Mouse (Mus musculus): Measurements from ENCODE around the gene Plac1. TPM values are rescaled to one million over a fixed set of nuclear protein-coding genes. Genes with fewer than 3 reads are reported as not detected.
A peak's percentile ranks its signal among the peaks of the same experiment; 100 is the strongest.

The Plac1 gene
- total and polyA plus RNA-seq, 2 experiments from 2014 or later = 1.9 TPM; not detected in 1

DNA sequence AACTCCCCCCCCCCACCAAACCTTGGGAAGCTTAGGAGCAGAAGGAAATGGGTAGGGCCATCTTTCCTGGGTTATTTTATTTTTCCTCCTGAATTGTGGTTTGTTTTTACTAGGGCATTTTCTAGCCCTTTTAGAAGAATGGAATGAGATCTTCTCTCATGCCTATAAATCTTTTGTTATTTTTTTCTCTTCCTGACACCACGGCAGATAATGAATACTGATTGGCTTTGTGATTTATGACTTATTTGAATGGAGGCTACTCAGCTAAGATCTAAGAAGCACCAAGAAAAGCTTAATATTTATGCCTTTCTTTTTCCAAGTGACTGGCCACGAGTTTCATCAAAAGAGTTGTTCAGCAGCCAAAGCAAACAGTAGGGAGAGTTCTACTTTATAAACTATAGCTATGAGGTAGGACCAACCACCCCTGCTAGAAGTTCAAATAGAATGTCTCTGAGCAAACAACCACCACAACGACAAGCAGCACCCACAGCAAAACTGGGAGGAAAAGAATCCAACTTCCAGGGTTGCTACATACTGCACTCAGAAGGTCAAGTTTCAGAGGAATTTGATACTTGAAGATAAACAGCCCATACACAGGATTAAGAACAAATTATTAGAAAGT is 35.1 kb downstream of the Plac1 start:
- H3K4me3 ChIP-seq (ENCODE audit: low read depth, low read length) = no peak overlapping the region
- 45% methylated on average over 3 of the region's 3 CpGs for WGBS
- no peaks in the 10 kb centered on the region for H3K36me3 ChIP-seq (replicated peaks; ENCODE audit: control insufficient read depth, insufficient read depth, low read length)
- H3K27ac ChIP-seq (ENCODE audit: low read depth) = no peak overlapping the region
- H3K9ac ChIP-seq (replicated peaks; ENCODE audit: low read depth, low read length) = no peak overlapping the region
- no peaks in the 10 kb centered on the region for H3K9me3 ChIP-seq (replicated peaks; ENCODE audit: control insufficient read depth, low read length)
- H3K27me3 ChIP-seq (ENCODE audit: control insufficient read depth, insufficient read depth, low read length) = no peaks in the 10 kb centered on the region
- no peak for TF ChIP-seq CTCF (IDR thresholded peaks at IDR 0.05; ENCODE audit: low read depth)
- TF ChIP-seq EP300 (IDR thresholded peaks at IDR 0.05; ENCODE audit: low read depth) = no peak
- H3K4me1 ChIP-seq (ENCODE audit: control insufficient read depth, insufficient read depth) = peaks cover 9% of the 10 kb centered on the region; the same call in 1 of the 2 replicates
- no peak overlapping the region for H3K4me2 ChIP-seq (ENCODE audit: low read depth, low read length)
- ATAC-seq (ENCODE audit: insufficient read depth, low read depth) (no peak), DNase-seq (ENCODE audit: low spot score) (no peak)

DNA sequence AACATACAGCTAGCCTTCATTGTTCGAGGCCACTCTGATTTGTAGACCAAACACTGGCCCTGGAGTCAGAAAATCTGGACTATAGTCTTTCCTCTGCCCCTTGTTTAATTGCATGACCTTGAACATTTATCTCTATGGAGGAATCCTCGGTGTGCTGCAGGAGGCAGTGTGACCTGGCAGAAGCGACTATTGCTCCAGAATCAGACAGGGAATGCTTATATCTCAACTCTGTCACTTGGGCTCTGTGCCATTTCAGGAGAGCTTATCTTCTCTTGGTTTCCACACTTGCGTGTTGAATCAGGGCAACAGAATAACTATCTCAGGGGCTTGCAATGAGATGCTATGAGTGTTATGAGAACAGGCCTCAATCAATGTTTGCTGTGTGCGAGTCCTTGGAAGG is 38.3 kb downstream of the Plac1 start:
- Histone ChIP-seq H3K4me2 (ENCODE audit: low read depth, low read length) (no peak overlapping the region), H3K27me3 (ENCODE audit: control insufficient read depth, insufficient read depth, low read length) (no peaks in the 10 kb centered on the region), H3K4me3 (ENCODE audit: low read depth, low read length) (no peak overlapping the region), H3K4me1 (ENCODE audit: control insufficient read depth, insufficient read depth) (no peaks in the 10 kb centered on the region), H3K36me3 (replicated peaks; ENCODE audit: control insufficient read depth, insufficient read depth, low read length) (no peaks in the 10 kb centered on the region), H3K9me3 (replicated peaks; ENCODE audit: control insufficient read depth, low read length) (no peaks in the 10 kb centered on the region), H3K9ac (replicated peaks; ENCODE audit: low read depth, low read length) (no peak overlapping the region), H3K27ac (ENCODE audit: low read depth) (0 out of 2 replicates have a peak overlapping the region, but pooled peaks have one; percentile 28)
- WGBS = 36% methylated on average over 5 of the region's 5 CpGs
- DNase-seq (ENCODE audit: low spot score) (no peak), ATAC-seq (ENCODE audit: insufficient read depth, low read depth) (no peak)
- no peak for TF ChIP-seq CTCF (IDR thresholded peaks at IDR 0.05; ENCODE audit: low read depth)
- no peak for TF ChIP-seq EP300 (IDR thresholded peaks at IDR 0.05; ENCODE audit: low read depth)

- no peaks in the 10 kb centered on the region for H3K36me3 ChIP-seq (replicated peaks; ENCODE audit: control insufficient read depth, insufficient read depth, low read length)
- DNase-seq (ENCODE audit: low spot score) (peak; percentile 63), ATAC-seq (ENCODE audit: insufficient read depth, low read depth) (peak; percentile 97)
- WGBS = 37% methylated on average over 4 of the region's 4 CpGs
- H3K4me3 ChIP-seq (ENCODE audit: low read depth, low read length) = no peak overlapping the region
- H3K9me3 ChIP-seq (replicated peaks; ENCODE audit: control insufficient read depth, low read length) = no peaks in the 10 kb centered on the region
- no peak for TF ChIP-seq CTCF (IDR thresholded peaks at IDR 0.05; ENCODE audit: low read depth)
- TF ChIP-seq EP300 (IDR thresholded peaks at IDR 0.05; ENCODE audit: low read depth) = peak; percentile 81
- peak overlapping the region; percentile 79 for H3K27ac ChIP-seq (ENCODE audit: low read depth)
- no peak overlapping the region for H3K9ac ChIP-seq (replicated peaks; ENCODE audit: low read depth, low read length)
- no peaks in the 10 kb centered on the region for H3K27me3 ChIP-seq (ENCODE audit: control insufficient read depth, insufficient read depth, low read length)
- H3K4me2 ChIP-seq (ENCODE audit: low read depth, low read length) = no peak overlapping the region
- no peaks in the 10 kb centered on the region for H3K4me1 ChIP-seq (ENCODE audit: control insufficient read depth, insufficient read depth)
These were observed 42.2 kb downstream of the Plac1 start for GRCm38 (mm10) chrX:53197681-53198080.

DNA sequence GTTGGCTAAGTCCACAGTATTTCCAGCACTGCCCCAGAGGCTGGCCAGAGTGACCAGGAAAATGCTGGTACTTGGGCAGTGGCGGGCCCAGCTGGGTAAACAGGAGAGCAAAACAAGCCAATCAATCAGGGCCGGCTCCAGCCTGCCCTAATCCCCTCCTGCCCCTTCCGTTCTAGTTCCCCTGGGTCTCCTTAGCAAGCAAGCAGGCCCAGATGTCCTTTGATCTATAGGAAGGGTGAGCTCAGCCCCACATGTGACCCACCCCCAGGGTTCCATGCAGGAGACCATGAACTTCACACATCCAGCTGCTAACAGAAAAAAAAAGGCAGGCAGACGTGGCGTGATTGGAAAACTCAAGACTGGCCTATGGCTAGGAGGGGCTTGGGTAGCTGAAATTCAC is 43.5 kb downstream of the Plac1 start:
- no peak overlapping the region for H3K4me3 ChIP-seq (ENCODE audit: low read depth, low read length)
- ATAC-seq (ENCODE audit: insufficient read depth, low read depth) = no peak
- no peak overlapping the region for H3K4me2 ChIP-seq (ENCODE audit: low read depth, low read length)
- H3K27ac ChIP-seq (ENCODE audit: low read depth) = no peak overlapping the region
- H3K4me1 ChIP-seq (ENCODE audit: control insufficient read depth, insufficient read depth) = no peaks in the 10 kb centered on the region
- DNase-seq (ENCODE audit: low spot score) = no peak
- H3K36me3 ChIP-seq (replicated peaks; ENCODE audit: control insufficient read depth, insufficient read depth, low read length) = no peaks in the 10 kb centered on the region
- 63% methylated on average over 5 of the region's 5 CpGs for WGBS
- no peaks in the 10 kb centered on the region for H3K9me3 ChIP-seq (replicated peaks; ENCODE audit: control insufficient read depth, low read length)
- no peak for TF ChIP-seq EP300 (IDR thresholded peaks at IDR 0.05; ENCODE audit: low read depth)
- no peak for TF ChIP-seq CTCF (IDR thresholded peaks at IDR 0.05; ENCODE audit: low read depth)
- H3K9ac ChIP-seq (replicated peaks; ENCODE audit: low read depth, low read length) = no peak overlapping the region
- H3K27me3 ChIP-seq (ENCODE audit: control insufficient read depth, insufficient read depth, low read length) = no peaks in the 10 kb centered on the region

DNA sequence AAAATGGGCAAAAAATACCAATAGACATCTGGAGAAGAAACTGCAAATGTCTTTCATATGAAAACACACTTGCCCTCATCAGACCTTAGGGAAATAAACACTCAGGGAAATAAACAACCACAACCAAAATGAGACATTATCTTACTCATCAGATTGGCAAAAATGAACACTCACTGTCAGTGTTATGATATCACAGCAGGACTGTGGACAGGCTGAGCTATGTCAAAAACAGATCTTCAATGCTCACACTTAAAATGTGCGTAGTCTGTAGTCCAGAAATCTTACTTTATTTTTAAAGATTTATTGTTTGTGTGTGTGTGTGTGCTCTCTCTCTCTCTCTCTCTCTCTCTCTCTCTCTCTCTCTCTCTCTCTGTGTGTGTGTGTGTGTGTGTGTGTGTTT is 51.2 kb downstream of the Plac1 start:
- Histone ChIP-seq H3K4me1 (ENCODE audit: control insufficient read depth, insufficient read depth) (no peaks in the 10 kb centered on the region), H3K27ac (ENCODE audit: low read depth) (no peak overlapping the region), H3K9me3 (replicated peaks; ENCODE audit: control insufficient read depth, low read length) (no peaks in the 10 kb centered on the region), H3K9ac (replicated peaks; ENCODE audit: low read depth, low read length) (no peak overlapping the region), H3K4me3 (ENCODE audit: low read depth, low read length) (no peak overlapping the region), H3K4me2 (ENCODE audit: low read depth, low read length) (no peak overlapping the region), H3K27me3 (ENCODE audit: control insufficient read depth, insufficient read depth, low read length) (no peaks in the 10 kb centered on the region), H3K36me3 (replicated peaks; ENCODE audit: control insufficient read depth, insufficient read depth, low read length) (no peaks in the 10 kb centered on the region)
- DNase-seq (ENCODE audit: low spot score) = no peak
- TF ChIP-seq CTCF (IDR thresholded peaks at IDR 0.05; ENCODE audit: low read depth) = no peak
- no peak for TF ChIP-seq EP300 (IDR thresholded peaks at IDR 0.05; ENCODE audit: low read depth)
- ATAC-seq (ENCODE audit: insufficient read depth, low read depth) = no peak
- 91% methylated on average over 1 of the region's 1 CpGs for WGBS

DNA sequence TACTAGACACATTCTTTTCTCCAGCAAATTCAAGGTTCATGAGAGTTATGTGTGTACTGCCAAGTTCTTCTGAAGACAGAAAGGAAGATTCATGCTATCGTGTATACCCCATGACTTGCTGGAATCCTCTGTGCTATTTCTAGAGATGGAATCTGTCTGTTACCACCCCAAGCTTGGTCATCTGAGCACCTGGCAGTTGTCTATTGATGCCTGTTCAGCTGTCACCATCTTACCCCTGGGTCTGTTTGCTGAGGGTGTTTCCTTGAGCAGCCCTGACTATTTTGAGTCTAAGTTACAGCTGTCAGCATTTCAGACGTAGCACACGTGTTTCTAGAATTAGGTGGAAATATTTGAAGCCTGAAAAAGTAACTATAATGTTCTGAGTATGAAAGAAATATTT is 60.1 kb downstream of the Plac1 start:
- TF ChIP-seq CTCF (IDR thresholded peaks at IDR 0.05; ENCODE audit: low read depth) (no peak), EP300 (IDR thresholded peaks at IDR 0.05; ENCODE audit: low read depth) (0 out of 2 replicates have a peak, but pooled peaks have one; percentile 51)
- no peak for DNase-seq (ENCODE audit: low spot score)
- no peak overlapping the region for H3K9ac ChIP-seq (replicated peaks; ENCODE audit: low read depth, low read length)
- no peaks in the 10 kb centered on the region for H3K36me3 ChIP-seq (replicated peaks; ENCODE audit: control insufficient read depth, insufficient read depth, low read length)
- no peak for ATAC-seq (ENCODE audit: insufficient read depth, low read depth)
- no peak overlapping the region for H3K4me3 ChIP-seq (ENCODE audit: low read depth, low read length)
- WGBS = 30% methylated on average over 3 of the region's 3 CpGs
- no peak overlapping the region for H3K4me2 ChIP-seq (ENCODE audit: low read depth, low read length)
- H3K27ac ChIP-seq (ENCODE audit: low read depth) = 0 out of 2 replicates have a peak overlapping the region, but pooled peaks have one; percentile 30
- no peaks in the 10 kb centered on the region for H3K27me3 ChIP-seq (ENCODE audit: control insufficient read depth, insufficient read depth, low read length)
- H3K4me1 ChIP-seq (ENCODE audit: control insufficient read depth, insufficient read depth) = no peaks in the 10 kb centered on the region
- no peaks in the 10 kb centered on the region for H3K9me3 ChIP-seq (replicated peaks; ENCODE audit: control insufficient read depth, low read length)

Data from heart, postnatal 0 days (tissue).